Mouse (Mus musculus) urinary bladder, postnatal 25 days (tissue): ENCODE measurements around the gene Cpeb4.

Experiments
- DNase-seq: peaks from one replicate; pipeline ENCODE4 v3.0.0; 2022; ENCODE audit warnings: low spot score

Cpeb4 gene

GRCm38 (mm10) chr11:31846771-31847468 lies 25.1 kb upstream of the Cpeb4 start:
- DNase-seq, result no peak

DNA sequence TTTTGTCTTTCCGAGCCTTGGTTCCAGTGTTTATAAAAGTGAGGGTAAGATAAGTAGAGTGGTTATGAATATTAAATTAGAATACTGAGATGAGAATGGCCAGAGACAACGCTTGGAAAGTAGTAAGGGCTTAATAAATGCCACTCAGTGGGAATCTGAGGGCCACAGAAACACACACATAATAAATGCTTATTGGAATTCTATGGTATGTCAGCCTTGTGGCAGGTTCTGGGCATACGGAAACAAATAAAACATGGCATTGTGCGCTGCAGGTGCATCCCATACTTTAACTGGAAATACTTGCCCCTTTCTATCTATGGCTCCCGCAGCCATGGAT lies 24.6 kb upstream of the Cpeb4 start:
- no peak for DNase-seq

GRCm38 (mm10) chr11:31848725-31849124 lies 23.3 kb upstream of the Cpeb4 start:
- DNase-seq, result no peak

DNA sequence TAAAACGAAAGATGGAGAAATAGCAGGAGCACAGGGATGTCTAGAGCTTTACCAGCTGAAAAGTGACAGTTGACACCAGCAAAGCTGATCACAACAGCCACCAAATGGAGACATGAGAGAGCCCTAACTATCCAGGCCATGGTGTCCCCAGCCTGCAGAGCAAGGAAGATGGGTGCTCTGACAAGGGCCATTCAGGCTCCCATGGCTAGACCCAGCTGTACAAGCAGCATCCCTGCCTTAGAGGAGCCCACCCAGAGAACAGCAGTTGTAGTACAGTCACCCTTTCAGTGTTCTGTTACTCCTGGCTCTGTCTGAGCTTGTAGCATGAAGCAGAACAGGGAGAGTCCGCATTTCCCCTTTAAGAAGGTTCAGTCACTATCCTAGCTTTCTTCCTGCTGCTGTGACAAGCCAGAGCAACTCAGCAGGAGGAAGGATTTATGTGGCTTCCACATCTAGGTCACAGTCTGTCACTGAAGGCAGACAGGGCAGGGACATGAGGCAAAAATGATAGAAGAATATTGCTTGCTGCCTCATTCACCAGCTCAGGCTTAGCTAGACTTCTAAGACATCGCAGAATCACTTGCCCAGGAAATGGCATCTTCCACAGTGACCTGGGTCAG lies 21.7 kb upstream of the Cpeb4 start:
- no peak for DNase-seq

- no peak for DNase-seq
Measured at GRCm38 (mm10) chr11:31850995-31851394, 21.0 kb upstream of the Cpeb4 start.

DNA sequence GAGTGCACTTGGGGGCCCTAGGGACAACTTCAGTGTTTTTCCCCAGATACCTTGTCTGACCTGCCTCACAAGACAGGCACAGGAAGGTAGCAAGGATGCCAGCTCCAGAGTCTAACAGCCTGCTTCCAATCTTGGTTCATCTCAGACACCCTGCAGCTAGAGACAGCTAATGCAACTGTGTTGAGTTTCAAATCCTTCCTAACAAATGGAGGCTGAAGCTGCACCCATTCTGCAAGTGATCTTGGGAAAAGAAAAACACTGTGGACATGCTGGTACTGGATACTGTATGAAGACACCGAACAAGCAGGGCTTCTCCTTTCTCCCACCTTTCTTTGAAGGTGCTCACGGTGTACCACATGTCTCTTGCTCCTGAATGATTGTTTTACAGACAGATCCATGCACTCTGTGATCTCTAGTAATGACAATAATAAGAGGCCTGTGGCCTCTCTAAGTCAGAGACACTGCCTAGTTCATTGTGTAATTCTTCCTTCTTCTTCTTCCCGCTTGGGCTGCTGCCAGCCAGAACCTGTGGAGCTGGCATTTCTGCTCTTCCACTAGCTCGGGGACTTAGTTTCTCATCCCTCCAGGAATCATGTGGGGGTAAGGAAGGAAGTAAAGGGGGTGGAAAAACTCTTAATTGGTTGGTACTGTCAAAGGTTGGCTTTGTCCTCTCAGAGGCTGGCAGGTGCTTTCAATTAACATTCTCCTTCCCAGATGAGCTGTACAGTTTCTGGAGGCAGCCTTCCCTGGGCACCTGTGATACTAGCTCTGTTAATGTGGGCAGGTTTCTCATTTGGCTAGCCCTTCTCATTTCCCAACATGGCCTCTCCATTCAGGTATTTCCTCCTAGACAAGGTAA lies 20.1 kb upstream of the Cpeb4 start:
- peak; percentile 17 for DNase-seq

GRCm38 (mm10) chr11:31854955-31855354 lies 17.1 kb upstream of the Cpeb4 start:
- no peak for DNase-seq

DNA sequence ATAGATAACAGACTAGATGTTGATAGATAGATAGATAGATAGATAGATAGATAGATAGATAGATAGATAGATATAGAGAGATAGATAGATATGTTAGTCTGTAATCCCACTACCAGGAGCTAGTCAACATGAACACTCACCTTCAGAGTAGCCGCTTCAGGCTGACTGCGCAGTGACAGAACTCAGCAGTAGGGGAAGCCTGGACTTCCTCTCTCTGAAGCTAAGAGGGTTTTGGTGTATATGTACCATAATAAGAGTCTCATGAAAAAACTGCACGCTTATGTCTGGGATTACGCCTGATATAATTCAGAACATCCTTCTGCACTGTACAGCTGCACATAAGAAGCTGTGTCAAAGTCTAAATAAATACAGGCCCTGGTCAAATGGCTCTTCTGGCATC lies 14.5 kb upstream of the Cpeb4 start:
- no peak for DNase-seq

DNA sequence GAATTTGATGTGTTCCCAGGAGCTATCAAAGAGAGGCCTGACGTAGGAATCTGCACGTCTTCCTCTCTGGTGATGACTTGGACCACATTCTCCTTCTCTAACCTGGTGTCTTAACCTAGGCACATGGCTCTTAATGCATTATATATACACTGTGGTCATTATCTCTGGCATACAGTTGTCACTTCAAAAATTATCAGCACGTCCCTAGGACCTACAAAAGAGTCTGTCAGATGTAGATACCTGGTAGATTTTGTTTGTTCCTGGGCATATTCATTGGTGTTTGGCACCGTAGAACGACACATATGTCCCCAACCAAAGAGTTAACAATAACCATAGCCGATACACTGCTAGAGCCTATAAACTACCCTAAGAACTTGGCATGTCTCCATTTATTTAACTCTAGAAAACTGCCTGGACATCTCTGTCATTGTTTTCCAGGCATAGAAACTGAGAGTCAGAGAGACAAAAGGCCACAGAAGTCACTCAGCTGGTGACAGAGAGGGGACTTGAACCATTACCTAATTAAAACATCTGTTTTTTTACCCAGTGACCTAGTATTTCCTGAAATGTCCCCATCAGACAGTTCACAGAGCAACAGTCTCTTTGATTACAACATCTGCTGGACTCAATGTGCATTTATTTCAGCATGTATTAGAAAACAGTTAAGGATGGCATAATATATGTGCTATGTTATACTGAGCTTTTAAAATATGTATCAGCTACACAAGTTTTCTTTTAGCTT lies 10.7 kb upstream of the Cpeb4 start:
- DNase-seq, result no peak

DNA sequence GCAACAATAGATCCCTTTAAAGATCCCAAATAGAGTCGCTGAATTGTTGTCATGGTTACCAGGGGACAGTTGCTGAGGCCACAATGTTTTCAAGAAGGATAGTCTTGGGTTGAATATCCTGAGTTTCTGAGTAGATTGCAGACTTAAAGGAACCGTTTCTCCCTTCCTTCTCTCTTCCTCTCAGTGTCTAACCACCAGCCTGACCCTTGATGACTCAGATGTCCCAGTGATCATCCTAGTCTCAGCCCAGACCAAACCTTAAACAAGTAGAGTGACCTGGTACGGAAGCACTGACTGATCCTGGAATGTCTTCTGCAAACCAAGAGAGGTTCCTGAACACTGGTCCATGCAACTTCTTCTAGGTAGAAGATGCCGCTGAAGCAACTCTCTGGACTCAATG lies 4.0 kb upstream of the Cpeb4 start:
- DNase-seq, result no peak

GRCm38 (mm10) chr11:31870285-31871010 lies 1.6 kb upstream of the Cpeb4 start:
- peak; percentile 97 for DNase-seq

- DNase-seq, result peak; percentile 23
Measured at GRCm38 (mm10) chr11:31871135-31871541, 873 bp upstream of the Cpeb4 start.

DNA sequence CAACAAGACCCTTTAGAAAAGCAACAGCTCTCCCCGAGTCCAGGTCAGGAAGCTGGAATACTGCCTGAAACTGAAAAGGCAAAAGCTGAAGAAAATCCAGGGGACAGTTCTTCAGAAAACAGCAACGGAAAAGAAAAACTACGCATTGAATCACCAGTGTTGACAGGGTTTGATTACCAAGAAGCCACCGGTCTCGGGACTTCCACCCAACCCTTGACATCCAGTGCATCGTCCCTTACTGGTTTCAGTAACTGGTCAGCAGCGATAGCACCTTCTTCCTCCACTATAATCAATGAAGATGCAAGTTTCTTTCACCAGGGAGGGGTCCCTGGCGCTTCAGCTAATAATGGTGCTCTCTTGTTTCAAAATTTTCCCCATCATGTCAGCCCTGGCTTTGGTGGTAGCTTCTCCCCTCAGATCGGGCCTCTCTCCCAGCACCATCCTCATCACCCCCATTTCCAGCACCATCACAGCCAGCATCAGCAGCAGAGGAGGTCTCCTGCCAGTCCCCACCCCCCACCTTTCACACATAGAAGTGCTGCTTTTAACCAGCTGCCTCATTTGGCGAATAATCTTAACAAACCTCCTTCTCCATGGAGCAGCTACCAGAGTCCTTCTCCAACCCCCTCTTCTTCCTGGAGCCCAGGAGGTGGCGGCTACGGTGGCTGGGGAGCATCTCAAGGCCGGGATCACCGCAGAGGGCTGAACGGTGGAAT lies 693 bp downstream of the Cpeb4 start:
- DNase-seq, result peak; percentile 12

DNA sequence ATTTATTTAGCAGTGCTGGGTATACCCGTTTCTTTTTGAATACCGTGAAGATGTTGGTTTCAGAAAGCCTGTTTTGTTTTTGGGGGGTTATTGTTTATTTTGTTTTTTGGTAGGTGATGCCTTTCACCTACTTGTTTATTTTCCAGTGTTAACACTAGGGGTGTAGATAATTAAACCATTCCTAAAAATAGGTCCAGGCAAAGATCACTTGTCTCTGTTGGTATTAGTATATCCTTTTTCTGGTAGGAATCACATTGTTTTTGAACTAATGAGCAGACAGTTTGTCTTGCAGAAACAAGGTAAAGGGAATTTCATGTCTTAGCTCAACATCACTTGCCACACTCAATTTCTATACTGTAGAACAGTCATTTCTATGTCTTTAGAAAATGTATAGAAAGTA lies 2.1 kb downstream of the Cpeb4 start:
- no peak for DNase-seq

DNA sequence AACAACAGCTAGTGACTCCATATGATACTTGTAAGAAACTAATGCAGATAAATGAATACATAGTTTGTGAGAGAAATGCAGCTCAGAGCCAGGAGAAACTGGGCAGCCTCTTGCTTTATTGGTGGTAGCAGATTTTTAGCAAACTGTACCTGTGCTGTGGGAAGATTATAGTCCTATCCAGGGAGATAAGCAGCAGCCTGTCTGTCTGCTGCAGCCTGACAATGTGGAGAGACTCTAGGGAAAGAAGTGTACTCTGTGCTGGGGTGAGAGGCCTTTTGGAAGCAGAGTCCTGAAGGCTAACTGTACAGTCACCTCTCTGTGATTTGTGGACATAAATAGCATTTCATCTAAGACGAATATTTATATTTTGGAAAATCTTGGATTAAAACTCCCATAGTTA lies 11.7 kb downstream of the Cpeb4 start:
- DNase-seq, result no peak

DNA sequence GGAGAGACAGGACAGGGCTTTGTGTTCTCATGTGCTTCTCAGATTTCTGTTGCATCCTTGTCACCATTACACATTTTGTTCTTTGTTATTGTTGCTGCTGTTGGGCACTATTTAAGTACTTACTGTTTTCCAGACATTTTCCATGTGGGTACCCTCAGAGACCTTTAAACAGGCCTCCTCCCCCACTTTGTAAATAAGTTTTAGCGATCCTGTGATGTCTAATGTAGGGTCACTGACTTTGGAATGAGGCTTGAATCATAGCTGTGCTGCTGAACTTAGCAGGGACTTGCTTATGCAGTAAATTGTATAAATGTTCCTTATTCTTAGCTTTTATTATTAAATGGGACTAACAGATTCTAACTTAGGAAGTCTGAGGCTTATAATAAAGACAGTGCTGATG lies 13.8 kb downstream of the Cpeb4 start:
- DNase-seq, result no peak

GRCm38 (mm10) chr11:31888229-31888628 lies 16.2 kb downstream of the Cpeb4 start:
- DNase-seq, result no peak

GRCm38 (mm10) chr11:31892152-31892551 lies 20.1 kb downstream of the Cpeb4 start:
- DNase-seq, result no peak

GRCm38 (mm10) chr11:31893639-31894038 lies 21.6 kb downstream of the Cpeb4 start:
- no peak for DNase-seq

DNA sequence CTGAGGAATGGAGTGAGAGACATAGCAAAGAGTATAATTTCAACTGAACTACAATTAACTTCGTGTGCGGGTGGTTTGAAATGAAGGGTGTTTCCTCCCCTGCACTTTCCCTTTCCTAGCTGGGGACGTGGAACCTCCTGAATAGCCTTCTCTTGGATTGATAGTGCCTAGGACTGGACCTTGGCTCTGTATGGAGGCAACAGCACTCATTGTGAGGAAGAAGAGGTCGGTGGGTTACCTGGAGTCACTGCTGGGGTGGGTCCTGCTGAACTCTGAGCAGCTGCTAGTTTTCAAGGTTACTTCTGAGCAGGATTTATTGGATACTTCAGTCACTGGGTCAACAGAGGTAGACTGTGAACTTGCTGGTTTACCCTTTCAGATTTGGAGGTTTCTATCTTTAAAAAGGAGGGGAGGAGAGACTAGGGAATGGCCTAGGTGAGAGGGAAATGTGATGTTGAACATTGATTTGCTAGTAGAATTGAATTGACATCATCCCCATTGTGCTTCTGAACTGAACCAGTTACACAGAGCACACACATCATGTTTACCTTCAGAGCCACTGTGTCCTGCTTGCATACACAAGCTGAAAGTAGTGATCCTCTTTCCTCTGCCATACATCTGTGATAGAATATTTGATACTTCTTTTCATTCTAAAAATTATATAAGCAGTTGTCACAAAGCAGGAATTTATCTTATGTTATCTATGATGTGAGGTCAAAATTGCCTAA lies 24.2 kb downstream of the Cpeb4 start:
- DNase-seq, result no peak
